Mouse (Mus musculus) midbrain, embryonic 12.5 days (tissue): Measurements from ENCODE around the gene Tspan12. TPM values are rescaled to one million over a fixed set of nuclear protein-coding genes. Genes with fewer than 3 reads are reported as not detected.

Experiments
- ATAC-seq: fragments of 200-750 bp; cut with Nextera tagmentation; 2 replicates; pipeline ENCODE4 v1.8.0; 2017; ENCODE audit warnings: low read depth, moderate TSS enrichment, moderate library complexity; ENCODE audit not compliant: low FRiP score
- H3K27ac ChIP-seq: fragments of 300-500 bp; sonication (generic); replicated peaks from 2 replicates; pipeline ENCODE4 v1.5.1; 2016; ENCODE audit warnings: mild to moderate bottlenecking
- H3K27me3 ChIP-seq: fragments of 300-500 bp; sonication (generic); 2 replicates; pipeline ENCODE4 v1.6.1; 2016; ENCODE audit warnings: mild to moderate bottlenecking
- H3K36me3 ChIP-seq: fragments of 300-500 bp; sonication (generic); 2 replicates; pipeline ENCODE4 v1.6.1; 2016
- H3K4me1 ChIP-seq: fragments of 300-500 bp; sonication (generic); 2 replicates; pipeline ENCODE4 v1.6.1; 2016
- H3K4me2 ChIP-seq: fragments of 300-500 bp; sonication (generic); replicated peaks from 2 replicates; pipeline ENCODE4 v1.6.1; 2016; ENCODE audit warnings: mild to moderate bottlenecking, moderate library complexity
- H3K4me3 ChIP-seq: fragments of 300-500 bp; sonication (generic); 2 replicates; pipeline ENCODE4 v1.5.1; 2016; ENCODE audit warnings: mild to moderate bottlenecking
- H3K9ac ChIP-seq: fragments of 300-500 bp; sonication (generic); replicated peaks from 2 replicates; pipeline ENCODE4 v1.6.1; 2016; ENCODE audit warnings: mild to moderate bottlenecking, moderate library complexity
- H3K9me3 ChIP-seq: fragments of 300-500 bp; sonication (generic); 2 replicates; pipeline ENCODE4 v1.6.1; 2016; ENCODE audit warnings: mild to moderate bottlenecking
- whole genome bisulfite sequencing: fragments of 180-500 bp; shearing (Covaris S2); methylation state at CpG from one replicate; pipeline ENCODE4 v1.1.7; 2016; 5-methylcytosine and 5-hydroxymethylcytosine counted together
- polyA plus RNA-seq: library from polyadenylated mRNA; unstranded; fragments of >200 nt; fragmentation: Nextera tagmentation; extraction: Ambion mirVana; gene quantifications from 2 replicates; pipeline ENCODE4 v1.2.1, GENCODE M21; 2016

Gene Tspan12
- polyA plus RNA-seq, 1 experiment from 2014 or later: 45.2 TPM

DNA sequence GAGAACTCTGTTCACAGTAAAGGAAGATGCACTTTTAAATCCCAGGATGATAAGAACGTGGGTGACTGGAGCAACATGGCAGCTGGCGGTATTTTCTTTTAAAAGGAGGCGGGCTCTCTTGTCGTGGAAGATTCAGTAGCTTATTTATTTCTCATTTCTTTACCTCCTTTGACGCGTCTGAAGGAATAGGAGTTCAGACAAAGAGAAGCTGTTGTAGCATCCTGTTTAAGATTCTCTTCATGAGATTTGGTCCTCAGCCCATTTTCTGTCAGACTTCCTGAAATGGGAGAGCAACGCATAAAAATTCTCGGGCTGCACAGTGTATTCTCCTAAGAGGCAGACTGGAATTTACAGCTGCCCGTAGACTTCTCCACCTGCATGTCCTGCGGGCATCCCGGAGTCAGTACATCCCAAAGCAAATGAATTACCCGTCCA lies 84.5 kb downstream of the Tspan12 start:
- no peak for ATAC-seq
- no peak overlapping the region for H3K27ac ChIP-seq
- 89% methylated on average over 12 of the region's 12 CpGs for WGBS

DNA sequence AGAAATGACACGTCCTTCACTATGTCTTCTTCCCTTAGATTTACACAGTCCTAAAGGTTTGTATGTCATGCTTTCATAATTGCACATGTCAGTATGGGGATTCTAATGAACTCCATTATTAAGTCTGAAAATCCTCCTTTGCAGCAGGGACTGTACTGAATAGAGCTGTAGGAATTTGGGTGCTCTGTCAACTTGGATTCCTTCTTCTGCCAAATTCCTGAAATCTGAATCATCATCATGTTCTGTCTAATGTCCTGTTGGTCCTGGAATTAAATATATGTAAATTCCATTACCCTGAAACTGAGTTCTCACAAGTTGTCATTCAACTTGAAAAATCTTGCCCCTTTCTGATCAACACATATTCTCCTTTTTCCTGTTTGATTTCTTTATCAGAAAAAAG lies 104.8 kb downstream of the Tspan12 start:
- no peak overlapping the region for H3K9ac ChIP-seq
- H3K4me2 ChIP-seq: no peak overlapping the region
- 76% methylated on average over 1 of the region's 1 CpGs for WGBS
- no peaks in the 10 kb centered on the region for H3K27me3 ChIP-seq
- H3K36me3 ChIP-seq: no peaks in the 10 kb centered on the region
- ATAC-seq: no peak
- no peaks in the 10 kb centered on the region for H3K9me3 ChIP-seq
- H3K4me3 ChIP-seq: no peak overlapping the region
- no peak overlapping the region for H3K27ac ChIP-seq
- H3K4me1 ChIP-seq: no peaks in the 10 kb centered on the region

More for the DNA sequence above, 84.5 kb downstream of the Tspan12 start:
- Histone ChIP-seq H3K27me3 (no peaks in the 10 kb centered on the region), H3K9me3 (no peaks in the 10 kb centered on the region), H3K4me2 (no peak overlapping the region), H3K4me1 (no peaks in the 10 kb centered on the region), H3K4me3 (no peak overlapping the region), H3K36me3 (peaks cover 3% of the 10 kb centered on the region; the same call in 1 of the 2 replicates), H3K9ac (no peak overlapping the region)

DNA sequence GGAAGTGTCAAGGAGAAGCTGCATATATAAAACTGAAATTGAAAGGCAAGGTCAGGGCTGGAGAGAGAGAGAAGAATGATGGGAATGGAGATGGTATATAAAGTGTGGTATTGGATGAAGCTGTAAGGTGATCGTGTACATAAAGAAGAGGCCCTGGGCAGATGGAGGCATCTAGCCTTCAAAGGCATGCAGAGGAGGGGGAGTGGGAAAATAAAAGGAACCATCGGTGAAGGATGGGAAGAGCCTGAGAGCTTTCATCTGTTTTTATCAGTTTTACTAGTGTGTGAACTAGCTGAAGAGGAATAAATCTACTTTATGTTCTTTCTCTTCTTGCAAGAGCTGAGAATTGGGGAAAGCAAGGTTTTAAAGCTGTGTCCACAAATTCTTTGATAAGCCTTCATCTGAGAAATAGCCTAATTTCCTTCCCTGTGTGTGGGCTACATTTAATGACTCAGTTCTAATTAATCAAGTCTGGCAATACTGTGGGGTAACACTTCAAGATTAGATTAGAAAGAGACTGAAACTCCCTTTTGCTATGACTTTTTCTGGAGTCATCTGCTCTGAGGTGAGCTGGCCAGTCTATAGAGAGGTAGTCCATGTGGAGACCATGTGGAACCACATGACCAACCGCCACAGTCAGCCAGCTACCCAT lies 107.6 kb downstream of the Tspan12 start:
- H3K9ac ChIP-seq: no peak overlapping the region
- H3K27ac ChIP-seq: no peak overlapping the region
- H3K36me3 ChIP-seq: no peaks in the 10 kb centered on the region
- no peaks in the 10 kb centered on the region for H3K27me3 ChIP-seq
- no peaks in the 10 kb centered on the region for H3K4me1 ChIP-seq
- no peaks in the 10 kb centered on the region for H3K9me3 ChIP-seq
- WGBS: 74% methylated on average over 3 of the region's 3 CpGs
- no peak overlapping the region for H3K4me2 ChIP-seq
- no peak overlapping the region for H3K4me3 ChIP-seq
- ATAC-seq: no peak

DNA sequence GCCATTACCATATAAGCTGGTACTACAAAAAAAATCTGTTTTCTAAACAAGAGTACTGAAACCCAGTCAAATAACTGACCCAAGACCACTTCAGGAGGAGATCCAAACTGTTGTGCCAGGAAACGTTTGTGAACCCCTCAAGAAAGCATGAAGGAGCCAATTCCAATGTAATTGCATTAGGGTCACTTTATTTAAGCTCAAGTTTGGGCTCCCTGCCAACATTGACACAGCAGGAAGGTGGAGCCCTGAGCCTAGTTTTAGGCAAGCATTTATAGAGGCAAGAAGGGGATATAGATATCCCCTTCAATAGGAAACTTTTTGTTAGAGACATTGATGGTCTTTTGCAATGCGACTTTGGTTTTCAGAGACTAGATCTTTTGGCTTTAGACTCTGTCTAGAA lies 111.7 kb downstream of the Tspan12 start:
- Histone ChIP-seq H3K9me3 (no peaks in the 10 kb centered on the region), H3K9ac (no peak overlapping the region), H3K27me3 (no peaks in the 10 kb centered on the region), H3K4me1 (no peaks in the 10 kb centered on the region), H3K36me3 (no peaks in the 10 kb centered on the region), H3K4me2 (no peak overlapping the region), H3K4me3 (no peak overlapping the region), H3K27ac (no peak overlapping the region)
- 65% methylated on average over 2 of the region's 2 CpGs for WGBS
- ATAC-seq: no peak

DNA sequence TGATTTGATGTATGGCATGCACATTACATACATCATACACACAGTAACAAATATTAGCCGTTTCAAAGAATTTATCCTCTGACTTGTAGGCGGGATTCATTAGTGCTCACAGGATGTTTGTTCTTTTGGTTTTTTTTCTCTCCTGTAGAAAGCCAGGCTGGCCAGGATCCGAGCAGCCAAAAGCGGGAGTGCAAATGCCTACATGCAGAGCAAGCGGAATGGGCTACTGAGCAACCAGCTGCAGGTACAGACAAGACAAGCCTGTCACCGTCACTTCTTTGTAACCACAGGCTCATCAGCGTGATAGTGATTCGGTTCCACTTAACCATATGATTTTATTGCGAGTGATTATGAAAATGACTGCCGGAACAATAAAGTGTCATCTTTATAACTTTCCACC lies 130.1 kb downstream of the Tspan12 start:
- no peak for ATAC-seq
- no peaks in the 10 kb centered on the region for H3K27me3 ChIP-seq
- WGBS: 84% methylated on average over 10 of the region's 10 CpGs
- no peak overlapping the region for H3K4me3 ChIP-seq
- H3K4me1 ChIP-seq: no peaks in the 10 kb centered on the region
- no peaks in the 10 kb centered on the region for H3K9me3 ChIP-seq
- H3K27ac ChIP-seq: no peak overlapping the region
- H3K9ac ChIP-seq: no peak overlapping the region
- no peak overlapping the region for H3K4me2 ChIP-seq
- H3K36me3 ChIP-seq: no peaks in the 10 kb centered on the region

Other genes starting within 250 kb of the Tspan12 start
- 58.8 and 63.3 TPM in 2 replicates for gene Ing3, start 97.1 kb upstream of the Tspan12 start, polyA plus RNA-seq
- gene Cped1, start 133.4 kb upstream of the Tspan12 start, polyA plus RNA-seq: 8.7 and 10.8 TPM in 2 replicates